Comparison of ENCODE assay signal across 9 mouse cellular contexts in genomic region chr15:102442490-102442889, GRCm38 (mm10). TPM values are rescaled to one million over a fixed set of nuclear protein-coding genes. Genes with fewer than 3 reads are reported as not detected.
DNase-seq lines count a peak whose midpoint lies in the region; ATAC-seq and TF ChIP-seq lines count a peak whose summit lies in the region.
"Had no signal": no experiment of that assay in that cellular context is flagged by ENCODE, and none has a peak within 500 bp of the region (broad histone marks: within the 10 kb centered on the region; RNA-seq: fewer than 3 reads in every experiment).

No protein-coding gene starts in this region.

- H3K9ac ChIP-seq in kidney, postnatal 0 days (ENCODE audit: low read depth, low read length) = no peak overlapping the region
- H3K9ac ChIP-seq in liver, embryonic 11.5 days (ENCODE audit: low read depth, low read length) = no peak overlapping the region
- H3K9ac ChIP-seq: hindbrain, embryonic 15.5 days had no signal

- no peaks in the 10 kb centered on the region for H3K4me1 ChIP-seq in kidney, postnatal 0 days (replicated peaks; ENCODE audit: insufficient read depth, low read length)
- H3K4me1 ChIP-seq in liver, embryonic 11.5 days (replicated peaks; ENCODE audit: control insufficient read depth, insufficient read depth, low read length) = peaks cover 11% of the 10 kb centered on the region
- H3K4me1 ChIP-seq: hindbrain, embryonic 15.5 days had no signal

- no peaks in the 10 kb centered on the region for H3K9me3 ChIP-seq in kidney, postnatal 0 days (replicated peaks; ENCODE audit: low read length)
- no peaks in the 10 kb centered on the region for H3K9me3 ChIP-seq in liver, embryonic 11.5 days (ENCODE audit: control insufficient read depth, low read length)
- H3K9me3 ChIP-seq: hindbrain, embryonic 15.5 days had no signal

- no peaks in the 10 kb centered on the region for H3K27me3 ChIP-seq in kidney, postnatal 0 days (ENCODE audit: insufficient read depth, low read length)
- H3K27me3 ChIP-seq in liver, embryonic 11.5 days (replicated peaks; ENCODE audit: control insufficient read depth, insufficient read depth, low read length) = no peaks in the 10 kb centered on the region
- H3K27me3 ChIP-seq: hindbrain, embryonic 15.5 days had no signal

- H3K27ac ChIP-seq in kidney, postnatal 0 days = no peak overlapping the region
- H3K27ac ChIP-seq in liver, embryonic 11.5 days (ENCODE audit: low read depth, low read length) = no peak overlapping the region
- H3K27ac ChIP-seq: hindbrain, embryonic 15.5 days had no signal

- 50% methylated on average over 2 of the region's 2 CpGs for WGBS in kidney, postnatal 0 days
- WGBS in liver, embryonic 11.5 days = 45% methylated on average over 2 of the region's 2 CpGs

- no peaks in the 10 kb centered on the region for H3K36me3 ChIP-seq in kidney, postnatal 0 days (ENCODE audit: insufficient read depth, low read length)
- H3K36me3 ChIP-seq in liver, embryonic 11.5 days (ENCODE audit: control insufficient read depth, insufficient read depth, low read length) = no peaks in the 10 kb centered on the region

- H3K4me2 ChIP-seq in kidney, postnatal 0 days (ENCODE audit: low read length) = no peak overlapping the region
- no peak overlapping the region for H3K4me2 ChIP-seq in liver, embryonic 11.5 days
- H3K4me2 ChIP-seq: hindbrain, embryonic 15.5 days had no signal

- DNase-seq in B cell, adult 2 months = peak; percentile 86 to 87
- DNase-seq in R1 (ENCODE audit: low read depth, low spot score) = peak; percentile 85
- DNase-seq in cerebellum, postnatal 36 days = peak; percentile 81 to 90
- peak; percentile 73 for DNase-seq in gastrocnemius, postnatal 14 days
- peak; percentile 87 for DNase-seq in kidney, postnatal 0 days (ENCODE audit: low spot score)
- peak; percentile 78 for DNase-seq in liver, embryonic 11.5 days (ENCODE audit: low spot score)
- DNase-seq in ovary, postnatal 10 days (ENCODE audit: low spot score) = peak; percentile 80
- peak; percentile 84 for DNase-seq in thymus, postnatal 0 days (ENCODE audit: low spot score)

- no peak for ATAC-seq in kidney, postnatal 0 days (replicated peaks; ENCODE audit: low FRiP score, low read depth)
- 0 out of 2 replicates have a peak, but pooled peaks have one; percentile 18 for ATAC-seq in liver, embryonic 11.5 days (replicated peaks; ENCODE audit: low FRiP score)

- H3K4me3 ChIP-seq in kidney, postnatal 0 days (replicated peaks; ENCODE audit: low read depth, low read length) = no peak overlapping the region
- no peak overlapping the region for H3K4me3 ChIP-seq in liver, embryonic 11.5 days (ENCODE audit: low read depth, low read length)
- H3K4me3 ChIP-seq: hindbrain, embryonic 15.5 days had no signal

- TF ChIP-seq CTCF in kidney, postnatal 0 days (IDR thresholded peaks at IDR 0.05; ENCODE audit: low read depth) = peak; percentile 83

- intact Hi-C loops in gastrocnemius, postnatal 14 days (cut with DNase I; ENCODE audit: low total_unique reads) = loop anchor here (5.0 kb wide), 1 partner anchor 60 kb away; no protein-coding TSS in a partner anchor

RNA-seq across cellular contexts. Expression of gene Amhr2, which starts 2.7 kb away (rescaled TPM):
- total RNA-seq in gastrocnemius, postnatal 14 days (2021) = 1 to 10 TPM; 4.5 to 5.0 TPM
- polyA plus RNA-seq in kidney, postnatal 0 days (2015; fragmentation: Nextera tagmentation; extraction: Ambion mirVana) = 0.46 and 0.80 TPM in 2 replicates
- polyA plus RNA-seq in liver, embryonic 11.5 days (2014; fragmentation: Nextera tagmentation; extraction: Ambion mirVana) = 1.1 and 1.6 TPM in 2 replicates
- 1.8 and 2.1 TPM in 2 replicates for polyA plus RNA-seq in thymus, postnatal 0 days (2015; fragmentation: Nextera tagmentation; extraction: Ambion mirVana)

RNA-seq across cellular contexts. Expression of gene Prr13, which starts 16.3 kb away (rescaled TPM):
- 10 to 100 TPM; 12.1 to 13.6 TPM for total RNA-seq in gastrocnemius, postnatal 14 days (2021)
- polyA plus RNA-seq in kidney, postnatal 0 days (2015; fragmentation: Nextera tagmentation; extraction: Ambion mirVana) = 109 and 117 TPM in 2 replicates
- 155 and 157 TPM in 2 replicates for polyA plus RNA-seq in liver, embryonic 11.5 days (2014; fragmentation: Nextera tagmentation; extraction: Ambion mirVana)
- 88.9 and 90.3 TPM in 2 replicates for polyA plus RNA-seq in thymus, postnatal 0 days (2015; fragmentation: Nextera tagmentation; extraction: Ambion mirVana)

RNA-seq across cellular contexts. Expression of gene Pcbp2, which starts 27.8 kb away (rescaled TPM):
- 100 to 1,000 TPM; 382 to 414 TPM for total RNA-seq in gastrocnemius, postnatal 14 days (2021)
- 185 and 191 TPM in 2 replicates for polyA plus RNA-seq in kidney, postnatal 0 days (2015; fragmentation: Nextera tagmentation; extraction: Ambion mirVana)
- polyA plus RNA-seq in liver, embryonic 11.5 days (2014; fragmentation: Nextera tagmentation; extraction: Ambion mirVana) = 187 and 220 TPM in 2 replicates
- polyA plus RNA-seq in thymus, postnatal 0 days (2015; fragmentation: Nextera tagmentation; extraction: Ambion mirVana) = 263 and 265 TPM in 2 replicates

RNA-seq across cellular contexts. Expression of gene Sp1, which starts 36.5 kb away (rescaled TPM):
- total RNA-seq in gastrocnemius, postnatal 14 days (2021) = 10 to 100 TPM; 27.5 to 31.2 TPM
- polyA plus RNA-seq in kidney, postnatal 0 days (2015; fragmentation: Nextera tagmentation; extraction: Ambion mirVana) = 8.8 TPM in 2 replicates
- polyA plus RNA-seq in liver, embryonic 11.5 days (2014; fragmentation: Nextera tagmentation; extraction: Ambion mirVana) = 9.7 and 10.6 TPM in 2 replicates
- 9.7 and 10.9 TPM in 2 replicates for polyA plus RNA-seq in thymus, postnatal 0 days (2015; fragmentation: Nextera tagmentation; extraction: Ambion mirVana)
